Mouse (Mus musculus): Measurements from ENCODE around the gene Kcnma1. TPM values are rescaled to one million over a fixed set of nuclear protein-coding genes. Genes with fewer than 3 reads are reported as not detected.
A peak's percentile ranks its signal among the peaks of the same experiment; 100 is the strongest.

Gene Kcnma1
- total RNA-seq, 2 experiments from 2014 or later = 35.5 to 50.7 TPM

- DNase-seq = no peak
- intact Hi-C loops (cut with DNase I; ENCODE audit: low total_unique reads) = no loop called here
Observed at GRCm38 (mm10) chr14:23718667-23719066, 295.6 kb downstream of the Kcnma1 start.

GRCm38 (mm10) chr14:23714396-23715131, 299.7 kb downstream of the Kcnma1 start:
- intact Hi-C loops (cut with DNase I; ENCODE audit: low total_unique reads) = no loop called here
- no peak for DNase-seq

DNA sequence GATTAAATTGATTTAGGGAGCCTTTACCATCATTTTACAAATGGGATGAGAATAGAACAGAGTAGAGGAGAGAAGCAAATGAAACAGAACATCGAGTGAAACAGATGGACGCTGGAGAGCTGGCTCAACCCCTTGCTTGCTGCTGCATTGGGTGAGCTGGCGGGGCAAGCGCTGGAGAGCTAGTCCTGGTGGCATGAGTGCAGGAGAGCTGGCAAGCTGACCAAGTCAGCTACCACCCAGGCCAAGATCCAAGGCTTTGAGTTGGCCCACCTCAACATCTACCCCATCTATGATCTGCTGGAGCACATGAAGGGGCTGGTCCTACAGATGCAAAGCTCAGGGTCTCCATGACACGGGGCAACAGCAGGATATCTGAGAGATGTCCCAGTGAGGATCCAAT, 301.4 kb downstream of the Kcnma1 start:
- intact Hi-C loops (cut with DNase I; ENCODE audit: low total_unique reads) = no loop called here
- DNase-seq = no peak

DNA sequence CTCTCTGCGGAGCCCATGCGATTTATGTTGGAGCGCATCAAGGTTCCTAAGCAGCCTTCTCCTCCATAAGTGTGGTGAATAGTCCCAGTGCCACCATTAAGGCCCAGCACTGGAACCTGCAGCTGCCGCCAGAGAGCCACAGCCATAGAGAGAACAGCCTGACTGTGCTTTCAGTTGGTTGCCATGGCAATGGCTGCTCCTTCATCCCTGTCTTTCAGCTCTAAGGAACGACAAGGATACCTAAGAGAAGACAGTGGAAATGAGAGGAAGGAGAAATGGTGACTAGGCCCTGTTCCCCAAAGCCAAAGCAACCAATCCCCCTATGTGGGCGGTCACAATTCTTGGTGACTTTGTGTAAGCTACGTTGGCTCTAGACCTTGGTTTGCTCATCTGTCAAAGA, 303.3 kb downstream of the Kcnma1 start:
- intact Hi-C loops (cut with DNase I; ENCODE audit: low total_unique reads) = no loop called here
- DNase-seq = no peak

GRCm38 (mm10) chr14:23706837-23707236, 307.5 kb downstream of the Kcnma1 start:
- DNase-seq = peak; percentile 44
- intact Hi-C loops (cut with DNase I; ENCODE audit: low total_unique reads) = no loop called here

DNA sequence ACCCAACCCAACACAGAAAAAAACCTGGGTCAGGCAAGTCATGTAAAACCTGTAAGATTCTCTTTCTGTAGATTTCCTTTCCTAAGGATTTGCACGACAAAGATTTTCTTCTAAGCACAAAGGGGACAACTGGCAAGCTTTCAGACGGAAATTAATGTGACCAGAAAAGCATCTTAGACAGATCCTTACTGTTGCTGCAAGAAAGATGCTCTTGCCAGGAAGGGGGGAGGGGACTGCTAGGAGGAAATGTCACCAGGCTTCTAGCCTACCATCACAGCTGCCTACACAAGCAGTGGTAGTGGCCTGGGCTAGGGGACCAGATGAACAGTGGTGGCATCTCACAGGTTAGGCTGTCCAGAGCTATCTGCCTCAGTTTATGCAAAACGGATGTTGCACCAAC, 308.6 kb downstream of the Kcnma1 start:
- intact Hi-C loops (cut with DNase I; ENCODE audit: low total_unique reads) = no loop called here
- DNase-seq = no peak

DNA sequence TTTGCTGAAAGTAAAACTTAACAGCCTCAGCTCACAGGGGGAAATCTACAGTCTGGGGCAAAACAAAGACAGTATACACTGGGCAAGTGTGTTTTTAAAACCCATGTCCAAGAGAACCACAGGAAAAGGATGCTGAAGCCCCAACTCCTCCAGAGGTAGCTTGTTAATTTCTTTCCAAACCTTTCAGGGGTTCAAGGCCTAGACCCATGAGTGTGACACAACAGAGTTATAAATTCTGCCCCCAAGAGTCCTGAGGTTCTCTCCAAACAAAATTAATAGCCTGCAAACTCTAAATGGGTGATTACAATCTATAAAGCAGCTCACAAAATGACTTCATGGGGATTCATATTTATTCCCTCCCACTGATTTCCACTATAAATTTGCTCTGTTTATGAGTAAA, 310.0 kb downstream of the Kcnma1 start:
- intact Hi-C loops (cut with DNase I; ENCODE audit: low total_unique reads) = no loop called here
- no peak for DNase-seq

DNA sequence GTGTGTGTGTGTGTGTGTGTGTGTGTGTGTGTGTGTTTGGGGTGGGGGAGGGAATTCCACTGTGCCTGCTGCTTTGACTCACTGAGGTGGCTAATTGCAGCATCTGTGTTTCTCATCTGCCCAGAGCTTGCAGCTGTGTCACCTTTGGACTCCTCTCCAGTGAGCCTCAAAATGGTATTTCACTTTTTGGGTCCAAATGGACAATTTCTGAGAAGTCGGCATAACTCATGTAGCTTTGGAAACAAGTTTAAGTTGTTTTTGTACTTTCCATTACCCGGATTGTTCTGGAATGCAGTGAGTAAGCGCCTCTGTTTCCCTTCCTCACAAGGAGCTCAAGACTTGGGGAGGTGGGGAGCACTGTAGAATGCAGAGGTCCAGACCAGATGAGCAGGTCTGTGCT, 317.9 kb downstream of the Kcnma1 start:
- DNase-seq = no peak
- intact Hi-C loops (cut with DNase I; ENCODE audit: low total_unique reads) = no loop called here

DNA sequence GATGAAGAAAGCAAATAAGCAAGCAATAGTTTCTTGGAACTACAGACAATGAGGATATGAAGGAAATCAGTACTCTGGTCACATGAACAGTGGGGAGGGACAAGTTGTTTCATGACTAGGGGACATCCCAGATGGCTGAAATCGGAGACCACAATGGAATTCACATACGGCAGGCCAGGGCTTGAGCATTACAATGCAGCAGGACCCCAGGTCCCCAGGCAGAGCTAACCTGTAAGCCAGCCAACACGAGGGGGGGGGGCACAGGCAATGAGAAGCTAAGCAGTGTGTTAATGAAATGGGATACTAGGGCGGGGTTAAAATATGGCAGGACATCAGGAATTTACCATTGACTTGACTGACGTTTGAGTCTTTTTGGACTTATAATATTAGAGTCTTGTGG, 324.6 kb downstream of the Kcnma1 start:
- peak; percentile 14 for DNase-seq
- intact Hi-C loops (cut with DNase I; ENCODE audit: low total_unique reads) = loop anchor here (10.0 kb wide), 1 partner anchor 335 kb away; no protein-coding TSS in a partner anchor

DNA sequence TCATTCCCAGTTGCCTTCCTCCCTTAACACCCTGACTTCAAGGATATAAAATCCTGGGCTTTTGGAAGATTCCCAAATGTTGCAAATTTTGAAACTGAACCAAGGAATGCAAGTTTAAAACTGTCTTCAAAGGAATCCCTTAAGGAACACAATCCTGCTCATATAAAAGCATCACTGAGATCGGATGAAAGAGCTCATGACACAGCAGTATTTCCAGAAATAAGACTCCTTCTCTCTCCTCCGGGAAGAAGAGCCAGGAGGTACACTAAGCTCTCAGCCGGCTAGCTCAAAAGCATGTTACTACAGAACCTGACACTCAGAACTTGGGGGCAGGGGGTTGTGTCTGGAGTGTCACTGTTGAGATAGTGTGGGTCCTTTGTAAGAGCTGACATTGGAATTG, 325.8 kb downstream of the Kcnma1 start:
- intact Hi-C loops (cut with DNase I; ENCODE audit: low total_unique reads) = loop anchor here (10.0 kb wide), 1 partner anchor 336 kb away; no protein-coding TSS in a partner anchor
- no peak for DNase-seq

DNA sequence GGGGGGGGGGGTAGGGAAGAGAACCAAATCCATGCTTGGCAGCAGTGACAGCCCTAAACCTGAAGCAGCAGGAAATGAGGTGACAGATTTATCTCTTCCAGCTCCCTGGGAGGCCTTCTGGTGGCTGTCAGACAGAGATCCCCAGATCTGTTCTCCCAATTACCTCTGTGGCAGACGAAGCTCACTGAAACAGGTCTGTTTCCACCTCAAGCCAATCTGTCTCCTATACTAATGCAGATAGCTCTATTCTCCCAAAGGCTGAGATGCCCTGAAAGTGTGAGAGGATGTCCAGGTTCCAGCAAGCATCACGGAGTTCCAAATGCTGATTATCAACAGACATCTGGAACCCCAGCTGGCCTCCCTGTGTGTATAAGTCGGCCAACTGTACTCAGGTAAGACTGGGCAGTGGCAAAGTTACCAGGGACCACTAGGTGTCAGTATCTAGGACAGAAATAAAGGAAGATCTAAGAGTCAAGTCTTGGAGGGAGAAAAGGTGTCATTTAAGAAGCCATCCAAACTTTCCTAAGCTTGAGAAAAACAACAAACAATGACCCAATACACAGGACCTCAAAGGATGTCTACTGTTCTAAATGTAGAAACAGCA, 329.7 kb downstream of the Kcnma1 start:
- intact Hi-C loops (cut with DNase I; ENCODE audit: low total_unique reads) = loop anchor here (10.0 kb wide), 1 partner anchor 340 kb away; no protein-coding TSS in a partner anchor
- no peak for DNase-seq

DNA sequence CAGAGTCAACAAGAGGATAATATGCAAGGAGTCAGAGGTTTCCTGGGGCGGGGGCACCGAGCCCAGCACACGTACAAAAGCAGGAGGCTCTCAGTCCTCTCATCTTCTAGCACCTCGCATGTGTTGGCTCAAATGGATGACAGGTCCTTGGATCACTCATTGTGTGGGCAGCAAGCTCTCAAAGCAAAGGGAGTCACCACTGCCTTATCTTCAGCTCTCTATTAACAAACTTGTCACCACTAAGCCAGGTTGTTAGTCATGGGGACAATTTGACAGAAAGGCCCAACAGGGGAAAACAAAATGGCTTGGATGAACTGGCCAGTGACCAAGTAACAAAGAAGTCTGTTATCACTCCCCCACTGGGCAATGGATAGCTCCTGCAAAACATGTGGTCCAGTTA, 331.5 kb downstream of the Kcnma1 start:
- no peak for DNase-seq
- intact Hi-C loops (cut with DNase I; ENCODE audit: low total_unique reads) = loop anchor here (10.0 kb wide), 1 partner anchor 342 kb away; no protein-coding TSS in a partner anchor

- intact Hi-C loops (cut with DNase I; ENCODE audit: low total_unique reads) = no loop called here
- no peak for DNase-seq
Observed at GRCm38 (mm10) chr14:23679378-23679777, 334.9 kb downstream of the Kcnma1 start.

- intact Hi-C loops (cut with DNase I; ENCODE audit: low total_unique reads) = no loop called here
Observed at GRCm38 (mm10) chr14:23666420-23666819, 347.9 kb downstream of the Kcnma1 start.

GRCm38 (mm10) chr14:23651682-23652081, 362.6 kb downstream of the Kcnma1 start:
- no peak for DNase-seq

More at GRCm38 (mm10) chr14:23666420-23666819, 347.9 kb downstream of the Kcnma1 start:
- DNase-seq = no peak

GRCm38 (mm10) chr14:23650126-23650525, 364.2 kb downstream of the Kcnma1 start:
- intact Hi-C loops (cut with DNase I; ENCODE audit: low total_unique reads) = no loop called here
- no peak for DNase-seq

More at GRCm38 (mm10) chr14:23651682-23652081, 362.6 kb downstream of the Kcnma1 start:
- intact Hi-C loops (cut with DNase I; ENCODE audit: low total_unique reads) = no loop called here

DNA sequence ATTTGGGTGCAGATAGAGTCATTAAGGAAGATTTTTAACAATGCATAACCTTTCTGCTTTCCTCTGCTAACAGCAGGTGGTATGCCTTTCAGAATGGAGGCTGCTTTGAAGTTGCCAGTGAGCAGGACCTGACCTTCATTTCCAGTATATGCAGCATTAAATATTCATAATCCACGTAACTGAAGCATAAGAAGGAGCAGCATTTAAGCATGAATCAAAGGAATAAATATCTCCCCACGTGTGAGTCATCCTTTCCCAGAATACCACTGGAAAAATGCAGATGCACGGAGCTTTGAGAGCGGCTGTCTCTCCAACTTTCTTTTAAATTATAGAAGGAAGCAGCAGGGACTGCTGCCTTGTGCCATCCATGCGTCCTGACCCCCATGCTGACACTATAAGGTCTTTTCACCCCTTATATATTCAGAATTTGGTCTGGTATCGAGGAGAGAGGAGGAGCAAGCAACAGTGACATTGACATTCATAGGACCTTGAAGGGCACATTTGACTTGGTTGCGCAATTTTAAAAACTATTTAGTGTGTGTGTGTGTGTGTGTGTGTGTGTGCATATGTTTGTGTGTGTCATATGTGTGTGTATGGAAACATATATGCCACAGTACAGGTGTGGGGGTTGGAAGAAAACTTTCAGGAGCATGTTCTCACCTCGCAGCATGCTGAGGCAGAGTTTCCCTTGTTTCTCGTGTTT, 368.8 kb downstream of the Kcnma1 start:
- no peak for DNase-seq
- intact Hi-C loops (cut with DNase I; ENCODE audit: low total_unique reads) = no loop called here

GRCm38 (mm10) chr14:23643162-23643561, 371.1 kb downstream of the Kcnma1 start:
- intact Hi-C loops (cut with DNase I; ENCODE audit: low total_unique reads) = no loop called here

GRCm38 (mm10) chr14:23640665-23641064, 373.6 kb downstream of the Kcnma1 start:
- intact Hi-C loops (cut with DNase I; ENCODE audit: low total_unique reads) = no loop called here
- DNase-seq = no peak

More at GRCm38 (mm10) chr14:23643162-23643561, 371.1 kb downstream of the Kcnma1 start:
- no peak for DNase-seq

DNA sequence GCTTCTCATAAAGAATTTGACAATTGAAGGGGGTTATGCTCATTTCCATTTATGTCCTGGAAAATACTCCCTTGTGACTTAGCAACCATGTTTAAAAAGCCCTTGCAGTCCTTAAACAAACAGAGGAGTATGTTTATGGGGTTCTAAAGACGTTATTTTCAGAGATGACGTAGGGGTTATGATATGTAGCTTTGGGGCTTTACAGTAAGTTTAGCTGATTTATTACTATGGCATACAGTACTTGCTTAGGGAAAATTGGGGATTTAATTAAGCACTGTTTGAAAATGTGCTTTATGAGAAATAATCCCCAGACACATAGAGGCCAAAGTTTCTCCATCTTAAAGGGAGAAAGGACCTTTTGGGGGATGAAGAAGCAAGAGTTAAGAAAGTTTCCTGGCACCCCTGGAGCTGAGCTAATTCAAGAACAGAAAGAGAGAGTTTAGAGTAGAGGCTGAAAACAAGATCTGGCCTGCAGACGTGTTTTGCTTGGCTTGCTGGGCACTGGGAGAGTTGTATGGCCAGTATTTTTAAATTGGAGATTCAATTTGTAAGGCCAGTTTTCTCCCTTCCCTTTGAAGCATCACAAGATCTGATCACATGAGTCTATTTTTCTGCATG, 376.1 kb downstream of the Kcnma1 start:
- DNase-seq = no peak
- intact Hi-C loops (cut with DNase I; ENCODE audit: low total_unique reads) = no loop called here

Measured in gastrocnemius, postnatal 14 days (tissue).